Mouse (Mus musculus): ENCODE measurements at regions not wholly inside any gene's neighbourhood (a gene's known extent, or its start where the extent isn't known, plus 50 kb on each side); places are given as distances from the start of the nearest gene placed in this dataset.
A peak's percentile ranks its signal among the peaks of the same experiment; 100 is the strongest.

DNA sequence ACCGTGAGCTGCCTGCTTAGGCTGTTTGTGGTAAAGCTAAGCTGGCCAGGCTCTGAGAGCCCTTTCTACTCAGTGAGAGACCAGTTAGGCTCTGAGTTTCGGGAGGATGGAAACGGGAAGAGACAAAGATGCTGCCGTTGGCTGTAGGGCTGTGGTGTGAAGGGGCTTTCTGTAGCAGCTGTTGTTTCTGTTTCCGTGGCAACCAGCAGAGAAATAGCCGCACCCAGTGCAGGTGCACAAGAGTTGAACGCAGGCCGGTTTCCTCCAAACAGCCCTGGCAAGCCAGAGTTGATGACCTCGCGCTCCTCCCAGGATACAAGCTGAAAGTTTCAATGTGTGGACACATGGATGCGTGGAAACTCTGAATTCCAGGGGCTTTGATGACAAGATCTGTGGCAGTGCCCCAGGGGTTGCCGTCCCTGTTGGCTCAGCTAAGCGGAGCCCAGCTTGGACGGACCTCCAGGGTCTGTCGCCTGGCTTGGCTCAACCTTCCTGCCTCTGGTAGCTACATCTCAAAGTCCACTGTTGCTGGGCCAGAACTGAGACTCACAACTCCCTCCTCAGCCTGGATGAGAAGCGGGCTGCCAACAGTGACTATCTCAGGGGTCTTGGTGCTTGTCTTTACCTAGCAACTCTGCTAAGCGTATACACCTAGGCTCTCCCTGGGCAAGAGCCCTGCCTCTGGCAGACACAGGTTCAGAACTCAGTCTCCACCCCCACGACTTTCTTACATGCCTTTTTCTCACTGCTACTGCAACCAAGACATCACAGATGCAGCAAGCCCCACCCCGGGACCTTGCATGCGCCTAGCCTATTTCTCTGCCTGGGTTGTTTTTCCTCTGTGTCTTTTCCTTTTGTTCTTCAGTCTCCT is 192.6 kb upstream of the Map3k1 start:
- Histone ChIP-seq H3K27me3 (no peaks in the 10 kb centered on the region), H3K4me3 (no peak overlapping the region), H3K9ac (replicated peaks) (no peak overlapping the region), H3K27ac (replicated peaks) (no peak overlapping the region; the same call in 1 of the 2 replicates), H3K9me3 (no peaks in the 10 kb centered on the region), H3K4me1 (peaks cover 18% of the 10 kb centered on the region), H3K4me2 (replicated peaks) (0 out of 2 replicates have a peak overlapping the region, but pooled peaks have one; percentile 7), H3K36me3 (no peaks in the 10 kb centered on the region)
- peak; percentile 66 for ATAC-seq (replicated peaks)
- 44% methylated on average over 20 of the region's 20 CpGs for WGBS

DNA sequence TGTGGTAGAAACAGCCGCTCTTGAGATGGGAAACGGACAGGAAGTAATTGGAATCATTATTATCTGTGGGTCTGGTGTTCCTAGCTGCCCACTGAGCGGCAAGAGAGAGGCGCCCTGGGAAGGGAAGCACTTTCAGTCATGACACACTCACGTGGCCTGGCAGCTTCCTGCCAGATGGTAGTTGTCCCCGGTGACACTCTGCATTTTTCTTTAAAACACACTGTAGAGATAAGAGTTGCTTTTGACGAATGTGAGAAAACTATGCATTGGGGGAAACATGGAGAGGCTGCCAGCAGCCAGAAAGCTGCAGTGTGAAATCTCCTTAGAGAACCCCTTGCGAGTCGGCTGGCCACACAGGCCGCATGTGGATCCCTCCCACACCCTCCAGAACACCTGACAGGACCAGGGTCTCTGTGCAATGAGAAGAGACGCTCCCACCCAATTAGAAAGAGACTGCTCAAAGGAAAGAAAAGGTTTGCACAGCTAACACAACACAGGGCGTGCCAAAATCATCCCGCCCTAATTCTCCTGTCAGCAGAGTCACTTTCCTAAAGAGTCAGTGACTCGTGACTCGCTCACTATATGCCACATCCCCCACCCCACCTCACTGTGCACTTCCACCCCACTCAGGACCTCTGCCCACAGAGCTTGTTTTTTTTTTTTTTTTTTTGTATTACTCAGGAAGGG is 194.0 kb upstream of the Map3k1 start:
- H3K36me3 ChIP-seq: no peaks in the 10 kb centered on the region
- H3K4me1 ChIP-seq: peaks cover 18% of the 10 kb centered on the region
- 53% methylated on average over 15 of the region's 15 CpGs for WGBS
- no peaks in the 10 kb centered on the region for H3K9me3 ChIP-seq
- H3K9ac ChIP-seq (replicated peaks): no peak overlapping the region
- H3K4me3 ChIP-seq: no peak overlapping the region
- H3K27me3 ChIP-seq: no peaks in the 10 kb centered on the region
- H3K27ac ChIP-seq (replicated peaks): no peak overlapping the region
- H3K4me2 ChIP-seq (replicated peaks): no peak overlapping the region
- ATAC-seq (replicated peaks): no peak

DNA sequence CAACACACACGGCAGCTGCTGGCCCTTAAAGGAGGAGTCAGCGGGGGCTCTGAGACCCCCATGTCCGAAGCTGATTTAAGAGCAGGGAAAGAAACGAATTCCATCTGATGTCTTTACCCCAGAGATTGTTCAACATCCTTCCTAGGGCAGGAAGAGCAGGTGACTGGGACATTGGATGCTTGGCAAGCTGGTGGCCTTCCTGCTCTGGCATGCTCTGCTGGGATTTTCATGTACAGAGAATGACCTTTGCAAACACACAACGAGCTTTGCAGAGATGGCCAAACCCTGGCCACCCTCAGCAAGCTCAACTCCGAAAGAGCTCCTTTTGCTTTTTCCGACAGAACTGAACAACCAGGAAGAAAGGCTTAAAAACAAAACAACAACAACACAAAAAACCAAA is 194.7 kb upstream of the Map3k1 start:
- Histone ChIP-seq H3K27ac (replicated peaks) (no peak overlapping the region), H3K4me2 (replicated peaks) (no peak overlapping the region), H3K9me3 (no peaks in the 10 kb centered on the region), H3K27me3 (no peaks in the 10 kb centered on the region), H3K4me3 (no peak overlapping the region), H3K36me3 (no peaks in the 10 kb centered on the region), H3K9ac (replicated peaks) (no peak overlapping the region), H3K4me1 (peaks cover 18% of the 10 kb centered on the region)
- WGBS: 81% methylated on average over 7 of the region's 7 CpGs
- no peak for ATAC-seq (replicated peaks)

DNA sequence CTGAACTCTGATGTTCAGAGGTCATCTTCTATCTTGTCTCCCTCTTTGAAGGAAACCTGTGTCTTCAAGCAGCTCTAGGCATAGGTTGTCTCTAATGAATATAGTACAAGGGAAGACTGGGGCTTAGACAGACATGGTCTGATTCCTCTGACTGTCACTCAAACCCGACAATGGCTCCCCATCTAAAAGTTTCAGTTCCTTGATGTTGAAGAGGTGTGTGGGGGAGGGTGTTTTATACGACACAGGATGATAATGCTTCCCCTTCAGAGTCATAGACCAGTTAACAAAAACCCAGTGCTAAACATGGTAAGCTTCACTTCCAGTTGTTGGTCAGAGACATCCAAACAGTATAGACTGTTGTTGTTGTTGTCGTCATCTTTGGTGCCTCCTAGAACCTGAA is 195.3 kb upstream of the Map3k1 start:
- H3K9ac ChIP-seq (replicated peaks): no peak overlapping the region
- H3K36me3 ChIP-seq: no peaks in the 10 kb centered on the region
- no peak overlapping the region for H3K4me2 ChIP-seq (replicated peaks)
- no peaks in the 10 kb centered on the region for H3K9me3 ChIP-seq
- no peak overlapping the region for H3K27ac ChIP-seq (replicated peaks)
- no peak for ATAC-seq (replicated peaks)
- WGBS: 95% methylated on average over 3 of the region's 3 CpGs
- H3K4me3 ChIP-seq: no peak overlapping the region
- H3K4me1 ChIP-seq: peaks cover 18% of the 10 kb centered on the region
- H3K27me3 ChIP-seq: no peaks in the 10 kb centered on the region

DNA sequence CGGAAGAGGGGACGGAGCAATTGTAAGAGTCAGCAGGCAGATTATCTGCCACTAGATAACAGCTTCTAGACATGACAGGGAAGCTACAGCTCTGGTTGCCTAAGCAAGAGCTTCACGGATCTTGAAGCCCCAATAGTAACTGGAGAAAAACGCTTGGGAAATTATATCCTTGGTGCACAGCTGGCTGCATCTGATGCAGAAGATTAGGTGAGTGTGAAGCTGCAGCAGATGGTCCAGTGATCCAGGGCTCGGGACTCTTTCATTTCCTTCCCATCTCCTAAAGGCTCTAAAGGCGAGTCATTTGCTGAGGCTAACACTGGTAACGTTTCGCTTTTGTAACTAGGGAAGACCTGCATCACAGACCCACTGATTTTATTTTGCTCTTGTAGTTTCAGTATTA is 196.6 kb upstream of the Map3k1 start:
- no peaks in the 10 kb centered on the region for H3K9me3 ChIP-seq
- H3K36me3 ChIP-seq: no peaks in the 10 kb centered on the region
- H3K4me1 ChIP-seq: peaks cover 16% of the 10 kb centered on the region
- H3K27ac ChIP-seq (replicated peaks): no peak overlapping the region
- H3K4me2 ChIP-seq (replicated peaks): no peak overlapping the region
- no peak for ATAC-seq (replicated peaks)
- H3K27me3 ChIP-seq: no peaks in the 10 kb centered on the region
- H3K9ac ChIP-seq (replicated peaks): no peak overlapping the region
- 90% methylated on average over 8 of the region's 8 CpGs for WGBS
- H3K4me3 ChIP-seq: no peak overlapping the region

DNA sequence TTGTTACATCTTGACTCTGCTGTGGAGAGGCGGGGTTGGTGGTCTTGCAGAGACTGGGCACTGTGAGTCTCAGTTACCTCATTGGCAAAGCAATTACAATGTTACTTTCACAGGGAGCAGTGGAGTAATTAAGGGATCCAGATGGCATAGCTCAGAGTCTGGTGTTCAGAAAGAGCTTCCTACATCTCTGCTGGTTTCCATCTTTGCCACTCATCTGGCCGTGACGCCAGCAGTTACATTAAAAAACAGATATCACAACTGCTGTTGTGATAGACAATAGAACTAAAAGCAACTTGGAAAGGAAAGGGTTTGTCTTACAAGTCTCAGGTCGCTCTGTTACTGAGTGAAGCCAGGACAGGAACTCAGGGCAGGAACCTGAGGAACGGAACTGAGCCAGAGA is 200.0 kb upstream of the Map3k1 start:
- H3K36me3 ChIP-seq: no peaks in the 10 kb centered on the region
- no peaks in the 10 kb centered on the region for H3K9me3 ChIP-seq
- 87% methylated on average over 5 of the region's 5 CpGs for WGBS
- no peak for ATAC-seq (replicated peaks)
- H3K9ac ChIP-seq (replicated peaks): no peak overlapping the region
- H3K4me3 ChIP-seq: no peak overlapping the region
- H3K27me3 ChIP-seq: no peaks in the 10 kb centered on the region
- no peak overlapping the region for H3K4me2 ChIP-seq (replicated peaks)
- H3K27ac ChIP-seq (replicated peaks): no peak overlapping the region
- H3K4me1 ChIP-seq: no peaks in the 10 kb centered on the region

DNA sequence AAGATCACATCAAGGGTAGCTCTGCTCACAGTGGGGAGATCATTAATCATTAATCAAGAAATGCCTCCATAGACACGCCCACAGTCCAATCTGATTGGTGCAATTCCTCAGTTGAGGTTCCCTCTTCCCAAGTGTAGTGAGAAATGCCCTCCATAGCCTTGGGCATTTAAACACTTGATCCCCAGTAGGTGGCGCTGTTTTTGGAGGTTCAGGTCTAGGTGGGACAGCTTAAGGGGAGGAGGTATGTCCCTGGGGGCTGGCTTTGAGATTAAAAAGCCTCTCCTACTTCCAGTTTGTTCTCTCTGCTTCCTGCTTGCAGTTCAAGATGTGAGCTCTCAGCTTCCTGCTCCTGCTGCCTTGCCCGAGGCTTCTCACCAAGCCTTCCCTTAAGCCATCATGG is 200.5 kb upstream of the Map3k1 start:
- no peak overlapping the region for H3K27ac ChIP-seq (replicated peaks)
- H3K36me3 ChIP-seq: no peaks in the 10 kb centered on the region
- no peaks in the 10 kb centered on the region for H3K4me1 ChIP-seq
- H3K27me3 ChIP-seq: no peaks in the 10 kb centered on the region
- no peak overlapping the region for H3K4me2 ChIP-seq (replicated peaks)
- H3K9ac ChIP-seq (replicated peaks): no peak overlapping the region
- no peak overlapping the region for H3K4me3 ChIP-seq
- 83% methylated on average over 3 of the region's 3 CpGs for WGBS
- H3K9me3 ChIP-seq: no peaks in the 10 kb centered on the region
- no peak for ATAC-seq (replicated peaks)

DNA sequence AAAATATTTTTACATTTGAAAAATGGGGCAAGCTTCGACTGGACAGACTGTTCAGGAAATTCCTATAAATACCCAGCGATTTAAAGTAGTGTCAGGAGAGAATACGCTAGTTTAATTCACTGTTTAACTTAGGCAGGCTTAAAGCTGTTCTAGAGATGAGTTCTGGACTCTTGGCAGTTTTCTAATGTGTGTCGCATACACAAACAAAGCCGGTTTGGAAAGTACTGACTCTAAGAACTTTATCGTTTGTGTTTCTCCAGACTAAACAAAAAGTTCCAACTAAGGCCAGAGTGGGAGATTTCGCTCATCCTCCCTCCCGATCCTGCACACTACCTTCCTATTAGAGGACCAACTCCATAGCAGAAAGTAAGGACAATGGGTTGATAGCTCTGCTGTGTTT is 201.7 kb upstream of the Map3k1 start:
- Histone ChIP-seq H3K27me3 (no peaks in the 10 kb centered on the region), H3K36me3 (no peaks in the 10 kb centered on the region), H3K9me3 (no peaks in the 10 kb centered on the region), H3K27ac (replicated peaks) (no peak overlapping the region), H3K4me2 (replicated peaks) (no peak overlapping the region), H3K4me3 (no peak overlapping the region), H3K9ac (replicated peaks) (no peak overlapping the region), H3K4me1 (no peaks in the 10 kb centered on the region)
- 90% methylated on average over 8 of the region's 8 CpGs for WGBS
- no peak for ATAC-seq (replicated peaks)

DNA sequence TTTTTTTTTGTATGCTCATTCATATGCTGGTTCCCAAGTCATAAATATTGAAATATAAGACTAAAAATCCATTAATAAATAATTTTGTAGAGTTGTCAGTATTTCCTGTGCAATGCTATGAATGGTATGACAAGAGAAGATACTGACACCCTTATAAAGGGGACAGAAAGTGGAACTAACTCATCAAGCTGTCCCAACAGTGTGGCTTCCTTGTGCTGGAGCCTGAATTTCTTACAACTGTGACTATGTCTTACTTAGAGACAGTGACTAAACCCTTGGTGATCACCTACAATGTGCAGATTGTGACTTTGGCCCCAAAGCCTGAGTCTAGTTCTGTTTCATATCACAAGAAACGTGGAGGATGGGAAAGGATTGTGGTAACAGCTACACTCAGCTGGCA is 203.8 kb upstream of the Map3k1 start:
- Histone ChIP-seq H3K9ac (replicated peaks) (no peak overlapping the region), H3K4me1 (no peaks in the 10 kb centered on the region), H3K27ac (replicated peaks) (no peak overlapping the region), H3K9me3 (no peaks in the 10 kb centered on the region), H3K27me3 (no peaks in the 10 kb centered on the region), H3K4me2 (replicated peaks) (no peak overlapping the region), H3K36me3 (no peaks in the 10 kb centered on the region), H3K4me3 (no peak overlapping the region)
- 57% methylated on average over 1 of the region's 1 CpGs for WGBS
- no peak for ATAC-seq (replicated peaks)

DNA sequence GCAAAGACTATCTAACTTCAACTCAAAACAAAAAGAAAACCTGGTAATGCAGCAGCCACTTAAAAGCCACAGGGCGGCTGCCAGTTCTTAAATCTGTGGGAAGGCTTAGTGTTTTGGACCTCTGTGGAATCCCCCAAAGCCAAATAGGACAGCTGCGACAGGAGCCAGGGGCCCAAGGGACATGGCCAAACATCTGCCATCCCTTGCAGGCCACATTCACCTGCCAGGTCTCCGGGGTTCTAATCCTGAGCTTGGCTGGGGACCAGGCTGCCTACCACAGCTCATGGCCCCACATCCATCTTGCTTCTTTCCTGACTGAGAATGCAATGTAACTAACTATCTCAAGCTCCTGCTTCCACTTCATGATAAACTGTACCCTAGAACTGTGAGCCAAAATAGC is 206.3 kb upstream of the Map3k1 start:
- Histone ChIP-seq H3K9me3 (no peaks in the 10 kb centered on the region), H3K27ac (replicated peaks) (no peak overlapping the region), H3K9ac (replicated peaks) (no peak overlapping the region), H3K4me1 (no peaks in the 10 kb centered on the region), H3K36me3 (no peaks in the 10 kb centered on the region), H3K4me3 (no peak overlapping the region), H3K4me2 (replicated peaks) (no peak overlapping the region), H3K27me3 (no peaks in the 10 kb centered on the region)
- WGBS: 94% methylated on average over 3 of the region's 3 CpGs
- ATAC-seq (replicated peaks): no peak

DNA sequence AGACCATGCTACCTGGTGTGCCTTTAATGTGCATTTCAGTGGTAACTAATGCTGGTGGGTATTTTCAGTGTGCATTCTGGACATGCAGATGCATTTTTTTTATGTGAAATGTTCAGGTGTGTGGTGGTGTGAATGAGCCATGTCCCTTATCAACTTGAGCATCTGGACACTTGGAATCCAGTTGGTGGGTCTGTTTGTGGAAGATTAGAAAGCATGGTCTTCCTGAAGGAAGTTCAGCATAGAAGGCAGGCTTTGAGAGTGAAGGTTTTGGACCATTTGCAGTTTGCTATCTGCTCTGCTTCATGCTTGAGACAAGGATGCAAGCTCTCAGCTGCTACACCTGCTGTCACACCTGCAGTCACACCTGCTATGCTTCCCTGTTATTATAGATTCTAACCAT is 207.5 kb upstream of the Map3k1 start:
- Histone ChIP-seq H3K4me3 (no peak overlapping the region), H3K27ac (replicated peaks) (no peak overlapping the region), H3K36me3 (no peaks in the 10 kb centered on the region), H3K4me2 (replicated peaks) (no peak overlapping the region), H3K9me3 (no peaks in the 10 kb centered on the region), H3K9ac (replicated peaks) (no peak overlapping the region), H3K4me1 (no peaks in the 10 kb centered on the region), H3K27me3 (no peaks in the 10 kb centered on the region)
- ATAC-seq (replicated peaks): no peak

DNA sequence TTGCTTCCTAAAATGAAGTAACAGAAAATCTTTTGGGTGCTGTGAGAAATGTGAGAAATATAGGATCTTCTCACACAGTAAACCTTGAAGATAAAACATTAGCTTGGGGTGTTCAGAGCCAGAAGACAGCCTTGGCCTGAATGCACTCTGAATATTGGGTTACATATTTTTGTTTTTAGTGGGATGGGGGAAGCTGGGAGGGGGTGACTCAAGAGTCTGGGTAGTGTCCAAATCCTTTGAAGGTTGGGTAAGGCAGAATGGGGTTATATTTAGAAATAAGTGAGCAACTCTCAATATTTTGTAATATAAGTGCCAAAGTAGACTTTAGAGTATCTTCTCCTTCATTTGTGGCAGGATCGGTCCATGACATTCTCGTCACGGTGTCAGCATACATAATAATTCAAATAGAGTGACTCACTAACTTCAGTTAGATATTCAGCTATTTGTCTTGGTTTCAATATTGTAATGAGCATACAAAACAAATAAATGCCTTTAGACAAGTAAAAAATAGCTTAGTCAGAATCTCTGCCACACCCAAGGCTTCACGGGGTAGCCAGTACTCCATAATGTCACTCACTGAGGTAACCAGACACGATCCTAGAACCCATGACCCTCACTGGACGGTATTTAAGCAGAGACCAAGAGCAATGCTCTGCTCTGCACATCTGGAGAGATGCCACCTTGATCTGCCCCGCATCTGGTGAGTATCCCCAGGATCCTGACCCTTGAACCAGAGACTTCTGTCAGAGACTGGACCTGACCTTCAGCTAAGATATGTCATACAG is 209.9 kb upstream of the Map3k1 start:
- WGBS: 89% methylated on average over 7 of the region's 7 CpGs
- no peaks in the 10 kb centered on the region for H3K36me3 ChIP-seq
- no peak overlapping the region for H3K4me3 ChIP-seq
- no peaks in the 10 kb centered on the region for H3K9me3 ChIP-seq
- no peaks in the 10 kb centered on the region for H3K27me3 ChIP-seq
- no peaks in the 10 kb centered on the region for H3K4me1 ChIP-seq
- no peak overlapping the region for H3K27ac ChIP-seq (replicated peaks)
- H3K4me2 ChIP-seq (replicated peaks): no peak overlapping the region
- H3K9ac ChIP-seq (replicated peaks): no peak overlapping the region
- no peak for ATAC-seq (replicated peaks)
